Mouse (Mus musculus) thymus, adult 2 months (tissue): Measurements from ENCODE around the gene Bend3. TPM values are rescaled to one million over a fixed set of nuclear protein-coding genes. Genes with fewer than 3 reads are reported as not detected.

ENCODE experiments used
- DNase-seq: peaks from one replicate; pipeline ENCODE4 v3.0.0; 2021
- H3K27ac ChIP-seq: fragments of 200-500 bp; 2 replicates; pipeline ENCODE4 v1.5.1; 2012; ENCODE audit warnings: low read length, control low read depth; ENCODE audit not compliant: control insufficient read depth, insufficient read depth
- H3K27me3 ChIP-seq: fragments of 200-500 bp; 2 replicates; pipeline ENCODE4 v1.6.1; 2012; ENCODE audit warnings: mild to moderate bottlenecking, low read length, moderate library complexity, mixed read lengths; ENCODE audit not compliant: control insufficient read depth, insufficient read depth
- H3K36me3 ChIP-seq: fragments of 200-500 bp; 2 replicates; pipeline ENCODE4 v1.6.1; 2012; ENCODE audit warnings: mild to moderate bottlenecking, low read length, moderate library complexity; ENCODE audit not compliant: control insufficient read depth, insufficient read depth
- H3K4me1 ChIP-seq: fragments of 200-500 bp; replicated peaks from 2 replicates; pipeline ENCODE4 v1.6.1; 2012; ENCODE audit warnings: low read length; ENCODE audit not compliant: control insufficient read depth, insufficient read depth
- H3K4me3 ChIP-seq: fragments of 200-500 bp; 2 replicates; pipeline ENCODE4 v1.5.1; 2012; ENCODE audit warnings: mild to moderate bottlenecking, low read length, control low read depth, moderate library complexity; ENCODE audit not compliant: control insufficient read depth, insufficient read depth
- CTCF ChIP-seq: fragments of 200-500 bp; IDR thresholded peaks from 2 replicates; pipeline ENCODE4 v1.5.1; 2012; ENCODE audit warnings: mild to moderate bottlenecking, control low read depth, low read length, moderate library complexity, borderline replicate concordance; ENCODE audit not compliant: control insufficient read depth, poor library complexity, insufficient read depth; ENCODE audit errors: extremely low read depth
- POLR2A ChIP-seq: fragments of 200-500 bp; IDR thresholded peaks from 2 replicates; pipeline ENCODE4 v1.6.1; 2012; ENCODE audit warnings: mild to moderate bottlenecking, low read length, control low read depth, moderate library complexity; ENCODE audit not compliant: control insufficient read depth, poor library complexity, insufficient read depth; ENCODE audit errors: extremely low read depth
- WGBS: fragments of 180-500 bp; shearing (Covaris S2); methylation state at CpG from one replicate; pipeline ENCODE4 v1.1.7; 2018; 5-methylcytosine and 5-hydroxymethylcytosine counted together
- polyA plus RNA-seq: library from polyadenylated mRNA; depleted of rRNA; stranded (reverse); fragments of >200 nt; gene quantifications from 2 replicates; pipeline ENCODE4 v1.2.3, GENCODE M21; 2012

The Bend3 gene
- polyA plus RNA-seq, 1 experiment, result 5.1 TPM

GRCm38 (mm10) chr10:43487441-43488010 lies 8.9 kb downstream of the Bend3 start:
- WGBS, result 94% methylated on average over 3 of the region's 3 CpGs
- H3K4me1 ChIP-seq, result no peaks in the 10 kb centered on the region
- H3K27me3 ChIP-seq, result no peaks in the 10 kb centered on the region
- no peak for DNase-seq
- no peak overlapping the region for H3K27ac ChIP-seq
- H3K36me3 ChIP-seq, result no peaks in the 10 kb centered on the region
- TF ChIP-seq CTCF (no peak), POLR2A (no peak)
- no peak overlapping the region for H3K4me3 ChIP-seq

- no peak overlapping the region for H3K27ac ChIP-seq
- WGBS, result 94% methylated on average over 4 of the region's 4 CpGs
- DNase-seq, result no peak
- no peak overlapping the region for H3K4me3 ChIP-seq
- no peaks in the 10 kb centered on the region for H3K27me3 ChIP-seq
- H3K36me3 ChIP-seq, result no peaks in the 10 kb centered on the region
- H3K4me1 ChIP-seq, result no peaks in the 10 kb centered on the region
- no peak for TF ChIP-seq CTCF
- no peak for TF ChIP-seq POLR2A
These were observed 9.6 kb downstream of the Bend3 start for GRCm38 (mm10) chr10:43488258-43488657.

DNA sequence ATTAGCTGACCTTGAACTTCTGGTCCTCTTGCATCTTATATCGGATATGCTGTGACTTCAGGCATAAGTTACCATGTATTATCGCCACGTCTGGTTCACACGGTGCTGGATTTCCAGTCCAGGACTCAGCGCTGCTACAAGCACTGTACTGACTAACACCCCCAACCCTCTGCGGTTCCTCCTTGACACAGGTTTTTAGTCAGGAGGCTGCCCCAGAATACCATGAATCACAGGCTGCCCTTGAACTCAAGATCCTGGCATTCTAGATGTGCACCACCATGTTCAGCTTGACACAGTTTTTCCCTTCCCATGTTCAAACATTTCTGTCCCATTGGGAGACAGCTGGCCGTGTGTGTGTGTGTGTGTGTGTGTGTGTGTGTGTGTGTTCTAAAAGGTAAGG lies 10.5 kb downstream of the Bend3 start:
- no peak for DNase-seq
- 92% methylated on average over 7 of the region's 7 CpGs for WGBS
- no peaks in the 10 kb centered on the region for H3K36me3 ChIP-seq

DNA sequence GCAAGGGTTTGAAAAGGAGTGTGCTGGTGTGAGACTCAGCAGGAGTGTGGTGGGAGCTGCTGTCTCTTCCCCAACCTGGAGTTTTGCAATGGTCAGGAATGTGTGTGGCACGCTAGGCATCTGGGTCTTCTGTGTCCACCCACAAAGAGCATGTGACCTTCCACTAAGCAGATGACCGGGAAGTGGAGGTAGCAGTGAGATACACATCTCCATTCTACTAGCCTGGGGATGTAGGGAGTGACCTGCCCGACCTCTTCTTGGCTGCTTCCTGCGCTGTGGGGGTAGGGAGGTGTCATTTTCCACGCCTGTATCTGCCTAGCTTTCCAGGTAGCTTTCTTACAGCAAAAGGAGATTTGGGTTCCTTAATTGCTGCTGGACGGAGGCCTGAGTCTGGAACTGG lies 10.9 kb downstream of the Bend3 start:
- Histone ChIP-seq H3K4me1 (no peaks in the 10 kb centered on the region), H3K27ac (no peak overlapping the region), H3K27me3 (no peaks in the 10 kb centered on the region), H3K4me3 (no peak overlapping the region), H3K36me3 (no peaks in the 10 kb centered on the region)
- TF ChIP-seq POLR2A (no peak), CTCF (no peak)
- DNase-seq, result no peak
- WGBS, result 90% methylated on average over 6 of the region's 6 CpGs

More for the DNA sequence above, 10.5 kb downstream of the Bend3 start:
- no peak overlapping the region for H3K4me3 ChIP-seq
- H3K27me3 ChIP-seq, result no peaks in the 10 kb centered on the region
- H3K4me1 ChIP-seq, result no peaks in the 10 kb centered on the region
- no peak overlapping the region for H3K27ac ChIP-seq
- TF ChIP-seq CTCF (no peak), POLR2A (no peak)

DNA sequence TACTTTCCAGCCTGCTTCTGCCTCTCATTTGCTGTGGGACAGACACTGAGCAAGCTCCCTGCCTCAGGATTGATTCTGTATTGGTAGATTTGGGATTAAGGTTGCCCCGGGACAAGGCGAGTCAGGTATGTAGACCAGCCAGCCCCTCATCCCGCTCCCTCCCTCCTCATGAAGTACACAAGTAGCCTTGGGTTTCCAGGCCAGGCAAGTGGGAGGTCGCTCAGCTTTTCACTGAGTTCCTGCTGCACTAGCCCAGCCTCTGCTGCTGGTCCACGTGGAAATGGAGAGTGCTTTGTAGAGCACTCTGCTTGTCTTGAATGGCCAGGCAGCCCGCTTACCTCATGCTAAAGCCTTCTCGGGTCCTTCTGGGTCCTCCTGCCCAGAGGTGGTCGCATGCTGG lies 11.4 kb downstream of the Bend3 start:
- TF ChIP-seq POLR2A (no peak), CTCF (no peak)
- Histone ChIP-seq H3K27ac (no peak overlapping the region), H3K4me1 (no peaks in the 10 kb centered on the region), H3K27me3 (no peaks in the 10 kb centered on the region), H3K4me3 (no peak overlapping the region), H3K36me3 (no peaks in the 10 kb centered on the region)
- 91% methylated on average over 8 of the region's 8 CpGs for WGBS
- no peak for DNase-seq

GRCm38 (mm10) chr10:43490846-43491245 lies 12.2 kb downstream of the Bend3 start:
- Histone ChIP-seq H3K27ac (no peak overlapping the region), H3K4me3 (no peak overlapping the region), H3K36me3 (no peaks in the 10 kb centered on the region), H3K4me1 (no peaks in the 10 kb centered on the region), H3K27me3 (no peaks in the 10 kb centered on the region)
- DNase-seq, result no peak
- WGBS, result 97% methylated on average over 5 of the region's 5 CpGs
- TF ChIP-seq POLR2A (no peak), CTCF (no peak)

DNA sequence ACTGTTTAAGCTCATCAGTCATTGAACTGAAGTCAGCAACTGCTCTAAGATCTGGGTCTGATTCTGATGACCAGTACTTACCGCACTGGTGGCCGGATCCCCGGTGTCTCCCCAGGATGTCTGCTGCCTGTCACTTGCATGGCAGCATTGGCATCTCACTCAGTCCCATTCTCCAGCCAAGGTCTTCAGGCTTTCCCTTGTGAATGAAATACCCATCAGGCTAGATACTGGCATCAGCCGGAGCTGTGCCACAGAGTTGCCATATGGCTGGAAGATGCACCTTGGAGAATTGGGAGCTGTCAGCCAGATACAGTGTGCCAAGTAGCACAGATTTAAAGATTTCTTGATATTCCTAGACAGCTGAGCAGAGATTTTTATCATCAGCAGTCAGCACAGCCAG lies 24.0 kb downstream of the Bend3 start:
- 98% methylated on average over 4 of the region's 4 CpGs for WGBS
- TF ChIP-seq CTCF (no peak), POLR2A (no peak)
- H3K4me3 ChIP-seq, result no peak overlapping the region

More for the DNA sequence above, 24.0 kb downstream of the Bend3 start:
- Histone ChIP-seq H3K36me3 (no peaks in the 10 kb centered on the region), H3K4me1 (peaks cover 5% of the 10 kb centered on the region), H3K27ac (no peak overlapping the region), H3K27me3 (no peaks in the 10 kb centered on the region)
- no peak for DNase-seq
